Mouse (Mus musculus) lung, postnatal 25 days (tissue): ENCODE results near the gene Rab26.

Experiments
- DNase-seq: peaks from one replicate; pipeline ENCODE4 v3.0.0; 2022; ENCODE audit warnings: low spot score

Gene Rab26

DNA sequence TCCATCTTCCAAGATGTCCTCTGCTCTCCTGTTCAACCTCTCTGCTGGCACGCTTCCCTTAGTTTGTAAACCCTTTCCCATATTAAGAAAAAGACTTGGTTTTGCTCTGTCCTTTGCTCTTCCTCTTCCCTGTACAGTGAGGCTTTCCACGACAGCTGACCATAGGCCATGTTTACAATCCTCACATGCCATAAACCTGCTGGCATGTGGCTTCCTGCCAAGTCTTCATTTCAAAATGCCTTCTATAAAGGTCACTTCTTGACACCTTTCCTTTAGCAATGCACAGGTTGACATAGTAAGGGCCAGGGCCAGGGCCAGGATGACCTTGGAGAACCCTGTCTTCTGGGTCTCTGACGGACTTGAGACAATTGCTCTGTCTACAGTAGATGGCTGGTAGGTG lies 12.2 kb upstream of the Rab26 start:
- no peak for DNase-seq

DNA sequence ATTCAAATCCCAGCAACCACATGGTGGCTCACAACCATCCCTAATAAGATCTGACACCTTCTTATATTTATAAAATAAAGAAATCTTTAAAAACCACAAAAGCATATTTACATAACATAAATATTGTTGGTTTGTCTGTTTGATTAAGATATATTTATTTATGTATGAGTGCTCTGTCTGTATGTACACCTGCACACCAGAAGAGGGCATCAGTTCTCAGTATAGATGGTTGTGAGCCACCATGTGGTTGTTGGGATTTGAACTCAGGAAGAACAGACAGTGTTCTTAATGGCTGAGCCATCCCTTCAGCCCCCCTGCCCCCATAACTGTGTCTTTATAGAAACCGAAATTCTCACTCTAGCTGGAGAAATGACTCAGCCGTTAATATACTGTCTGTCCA lies 11.2 kb upstream of the Rab26 start:
- DNase-seq: no peak

GRCm38 (mm10) chr17:24544613-24545012 lies 10.6 kb upstream of the Rab26 start:
- no peak for DNase-seq

GRCm38 (mm10) chr17:24540375-24540774 lies 6.4 kb upstream of the Rab26 start:
- DNase-seq: peak; percentile 69

DNA sequence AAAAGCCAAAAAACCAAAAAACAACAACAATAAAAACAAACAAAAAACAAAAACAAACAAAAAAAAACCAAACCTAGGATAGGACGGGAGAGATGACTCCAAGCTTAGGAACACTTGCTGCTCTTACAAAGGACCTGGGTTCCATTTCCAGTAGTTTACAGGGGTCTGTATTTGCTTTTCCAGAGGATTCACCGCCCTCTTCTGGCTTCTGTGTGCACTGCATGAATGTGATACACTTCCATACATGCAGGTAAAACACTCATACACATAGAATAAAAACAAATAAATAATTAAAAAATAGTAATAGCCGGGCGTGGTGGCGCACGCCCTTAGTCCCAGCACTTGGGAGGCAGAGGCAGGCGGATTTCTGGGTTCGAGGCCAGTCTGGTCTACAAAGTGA lies 4.9 kb upstream of the Rab26 start:
- DNase-seq: peak; percentile 47

- no peak for DNase-seq
Observed at GRCm38 (mm10) chr17:24537536-24537935, 3.5 kb upstream of the Rab26 start.

DNA sequence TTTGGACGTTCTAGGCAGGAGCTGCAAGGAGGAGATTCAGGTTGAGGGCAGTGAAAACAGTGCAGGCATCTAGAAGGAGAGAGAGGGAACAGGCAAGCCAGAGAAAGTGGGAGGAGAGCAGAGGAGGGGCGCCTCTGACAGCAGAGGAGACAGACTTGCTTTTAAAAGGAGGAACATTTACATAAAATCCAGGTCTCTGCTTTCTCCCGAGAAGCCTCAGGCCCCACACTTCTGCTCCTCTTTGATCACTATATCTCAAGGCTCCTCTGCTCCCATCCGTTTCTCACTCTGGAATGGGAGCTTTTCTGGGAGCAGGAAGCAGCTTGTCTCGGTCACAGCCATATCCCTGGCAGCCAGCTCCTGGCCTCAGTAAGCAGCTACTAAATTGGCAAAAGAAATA lies 1.3 kb upstream of the Rab26 start:
- no peak for DNase-seq

DNA sequence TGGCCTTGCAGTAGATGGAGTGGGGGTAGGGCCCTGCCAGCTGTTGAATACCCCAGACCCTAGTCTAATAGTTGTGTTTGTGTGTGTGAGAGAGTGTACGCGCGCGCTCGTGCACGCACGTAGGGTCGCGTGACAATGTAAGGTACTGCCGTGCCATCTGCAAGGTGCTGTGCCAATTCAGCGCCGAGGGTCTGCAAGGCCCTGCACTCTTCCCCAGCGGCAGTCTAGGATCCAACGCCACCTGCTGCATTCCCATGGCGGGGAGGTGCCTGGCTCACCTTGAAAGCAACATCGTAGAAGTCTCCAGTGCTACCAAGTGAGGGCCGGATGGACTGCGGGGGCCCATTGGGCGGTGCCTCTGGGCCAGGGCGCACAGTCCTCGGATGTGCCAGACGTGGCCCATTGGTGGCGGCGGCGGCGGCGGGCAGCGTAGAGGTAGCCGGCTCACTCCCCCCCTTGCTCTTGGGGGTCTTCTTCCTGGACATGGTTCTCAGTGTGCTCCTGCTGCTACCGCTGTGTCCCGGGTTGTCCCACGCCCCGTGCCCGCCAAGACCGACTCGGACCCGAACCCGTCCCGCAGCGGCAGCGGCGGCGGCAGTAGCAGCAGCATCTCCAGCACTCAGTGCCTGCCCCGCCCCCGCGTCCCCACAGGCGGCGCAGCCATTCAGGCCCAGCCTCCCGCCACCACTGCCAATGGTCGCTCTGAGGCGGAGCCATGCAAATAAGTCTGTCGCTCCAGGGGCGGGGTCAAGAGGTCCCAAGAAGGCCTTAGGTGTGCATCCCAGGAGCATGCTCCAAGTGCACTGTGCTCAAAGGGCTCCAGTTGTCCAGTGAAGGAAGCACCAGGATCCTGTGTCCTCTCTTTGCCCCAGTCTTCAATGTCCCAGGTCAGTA lies 664 bp downstream of the Rab26 start:
- DNase-seq: peak; percentile 90

GRCm38 (mm10) chr17:24532045-24532444 lies 2.0 kb downstream of the Rab26 start:
- no peak for DNase-seq

- no peak for DNase-seq
Observed at GRCm38 (mm10) chr17:24531064-24531463, 2.9 kb downstream of the Rab26 start.

- no peak for DNase-seq
Observed at GRCm38 (mm10) chr17:24530361-24531050, 3.5 kb downstream of the Rab26 start.

DNA sequence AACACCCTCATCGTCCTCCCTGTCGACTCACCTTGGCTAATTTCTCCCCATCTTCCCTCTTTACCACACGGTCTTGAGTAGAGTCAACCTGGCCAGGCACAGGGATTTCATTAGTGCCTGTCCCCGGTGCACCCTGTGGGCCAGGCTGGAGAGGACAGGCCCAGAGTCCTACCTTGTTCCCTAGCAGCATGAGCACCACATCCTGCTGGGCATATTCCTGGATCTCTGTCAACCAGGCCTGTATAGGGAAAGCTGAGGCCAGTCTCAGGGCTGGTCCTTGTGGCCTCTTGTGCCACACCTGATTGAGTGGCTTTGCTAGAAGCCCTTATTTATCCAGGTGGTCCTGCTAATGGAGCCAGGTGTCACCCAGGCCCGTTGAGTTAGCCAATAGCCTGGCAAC lies 4.1 kb downstream of the Rab26 start:
- DNase-seq: no peak

DNA sequence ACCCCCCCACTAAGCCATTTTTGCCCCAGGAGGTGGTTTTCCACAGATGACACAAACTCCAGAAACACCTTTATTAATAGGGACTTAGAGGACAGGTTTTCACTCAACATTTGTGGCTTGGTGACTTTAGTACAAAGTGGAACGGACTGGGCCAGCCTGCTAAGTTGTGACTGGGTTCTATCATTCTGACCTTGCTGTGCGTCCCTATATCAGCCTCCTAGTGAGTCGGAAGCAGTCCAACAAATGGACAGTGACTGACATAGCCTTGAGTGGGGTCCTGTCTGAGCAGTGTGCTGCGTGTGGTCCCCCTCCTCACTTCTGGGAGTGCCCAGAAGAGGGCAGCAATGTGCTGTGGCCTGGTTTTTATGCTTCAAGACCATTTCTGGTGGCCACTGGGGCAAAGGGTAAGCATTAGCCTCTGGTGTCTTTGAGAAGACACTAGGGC lies 5.0 kb downstream of the Rab26 start:
- DNase-seq: peak; percentile 48

DNA sequence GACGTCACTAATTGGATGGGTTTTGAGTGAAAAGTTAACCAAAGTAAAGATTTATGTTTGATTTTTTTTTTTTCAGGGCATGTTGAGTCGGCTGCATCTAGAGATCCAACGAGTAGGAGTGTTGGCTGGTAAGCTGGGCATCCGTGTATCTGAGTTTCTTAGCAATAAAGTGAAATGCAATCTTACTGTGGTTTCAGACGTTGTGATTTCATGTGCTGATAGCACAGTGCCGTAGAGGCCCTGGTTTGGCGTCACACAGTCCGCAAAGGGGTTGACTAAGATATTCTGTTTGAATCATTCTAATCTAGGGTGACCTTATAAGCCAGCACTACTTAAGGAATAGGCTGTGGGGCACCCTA lies 5.5 kb downstream of the Rab26 start:
- DNase-seq: no peak

- peak; percentile 100 for DNase-seq
Observed at GRCm38 (mm10) chr17:24527723-24528559, 6.1 kb downstream of the Rab26 start, which contains the start of gene Traf7. TSS of gene Traf7 (minus strand) at chr17:24527938.

GRCm38 (mm10) chr17:24527315-24527714 lies 6.7 kb downstream of the Rab26 start:
- DNase-seq: no peak

GRCm38 (mm10) chr17:24524734-24525133 lies 9.3 kb downstream of the Rab26 start:
- no peak for DNase-seq

DNA sequence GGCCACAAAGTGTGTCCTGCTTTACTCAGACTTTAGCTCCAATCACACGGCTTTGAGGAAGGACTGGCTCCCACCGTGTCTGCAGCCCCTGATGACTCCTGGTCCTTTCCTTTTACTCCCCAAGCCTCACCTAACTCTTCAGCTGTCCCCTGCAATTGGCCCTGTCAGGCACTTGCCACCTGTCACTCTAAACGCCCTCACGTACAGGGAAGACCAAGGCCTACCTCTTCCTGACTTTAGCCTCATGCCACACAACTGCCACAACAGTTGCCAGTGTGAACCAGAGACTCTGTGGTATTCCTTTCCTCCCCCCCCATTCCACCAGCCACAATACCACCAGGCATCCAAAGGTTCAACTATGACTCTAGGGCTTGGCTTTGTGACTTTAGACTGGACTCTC lies 13.6 kb downstream of the Rab26 start:
- DNase-seq: no peak

GRCm38 (mm10) chr17:24514270-24515257 lies 19.4 kb downstream of the Rab26 start:
- peak; percentile 65 for DNase-seq

GRCm38 (mm10) chr17:24513609-24514008 lies 20.4 kb downstream of the Rab26 start:
- DNase-seq: peak; percentile 56

- no peak for DNase-seq
Observed at GRCm38 (mm10) chr17:24507806-24508460, 26.1 kb downstream of the Rab26 start.
